Mouse (Mus musculus) cerebellum, adult 9-11 months (tissue): ENCODE measurements at regions not wholly inside any gene's neighbourhood (a gene's known extent, or its start where the extent isn't known, plus 50 kb on each side); places are given as distances from the start of the nearest gene placed in this dataset.

Experiments
- DNase-seq: peaks from one replicate; pipeline ENCODE4 v3.0.0; 2022

GRCm38 (mm10) chr5:50570701-50571100, 511.9 kb upstream of the Adgra3 start:
- no peak for DNase-seq

DNA sequence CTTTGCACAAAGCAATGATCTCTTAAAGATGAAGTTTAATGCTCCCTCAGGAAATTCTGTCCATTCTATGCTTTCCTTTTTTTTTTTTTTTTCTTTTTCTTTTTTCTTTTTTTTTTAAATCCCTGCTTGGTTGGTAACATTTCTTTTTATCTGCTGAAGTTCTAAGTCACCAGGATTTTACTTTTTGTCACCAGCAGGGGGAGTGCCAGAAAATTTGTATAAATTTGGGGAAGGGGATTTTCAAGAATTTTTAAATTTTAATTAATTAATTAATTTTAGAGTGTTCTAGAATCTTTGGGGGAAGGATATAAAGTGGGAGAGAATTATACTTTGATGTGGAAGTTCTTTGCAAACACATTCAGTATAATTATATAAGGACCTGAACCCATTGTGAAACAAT, 492.3 kb upstream of the Adgra3 start:
- no peak for DNase-seq

DNA sequence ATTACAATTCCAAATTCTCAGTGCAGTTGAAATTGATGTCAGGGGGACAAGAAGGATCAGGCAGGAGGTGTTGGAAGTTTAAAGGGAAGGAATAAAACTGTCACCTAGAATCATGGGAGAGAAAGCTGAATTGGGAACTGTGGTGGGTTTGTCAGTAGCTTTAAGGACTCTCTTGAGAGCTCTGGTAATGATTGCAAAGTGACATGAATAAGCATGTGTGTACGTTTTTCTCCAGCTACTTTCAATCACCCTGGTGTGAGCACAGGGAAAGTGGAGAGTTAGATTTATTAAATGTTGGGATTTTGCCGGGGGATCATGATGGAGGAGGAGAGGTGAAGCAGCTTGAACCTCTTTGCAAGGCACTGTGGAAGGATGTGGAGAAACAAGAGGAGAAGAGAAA, 453.7 kb upstream of the Adgra3 start:
- DNase-seq = no peak

GRCm38 (mm10) chr5:50509696-50510421, 451.1 kb upstream of the Adgra3 start:
- DNase-seq = peak; percentile 3

- DNase-seq = no peak
Observed at GRCm38 (mm10) chr5:50490223-50490622, 431.4 kb upstream of the Adgra3 start.

GRCm38 (mm10) chr5:50476985-50477384, 418.2 kb upstream of the Adgra3 start:
- DNase-seq = peak; percentile 19

DNA sequence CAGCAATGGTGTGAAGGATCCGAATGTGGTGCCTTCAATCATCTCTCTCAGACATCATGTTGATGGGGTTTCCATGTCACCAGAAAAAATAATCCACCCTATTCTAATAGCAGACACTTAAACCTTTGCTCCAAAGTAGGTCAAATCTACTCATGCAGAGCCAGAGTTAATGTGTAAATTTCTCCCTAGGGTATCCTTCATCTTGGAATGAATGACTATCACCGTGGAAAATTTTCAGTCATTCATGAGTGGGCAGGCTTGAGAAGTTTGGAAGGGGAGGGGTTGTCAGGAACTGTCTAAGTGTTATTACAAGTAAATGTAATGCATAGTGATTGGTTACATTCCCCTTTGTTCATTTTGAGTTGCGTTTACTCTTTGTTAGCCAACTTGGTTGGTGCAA, 402.7 kb upstream of the Adgra3 start:
- DNase-seq = no peak

GRCm38 (mm10) chr5:50457621-50458020, 398.8 kb upstream of the Adgra3 start:
- peak; percentile 78 for DNase-seq

DNA sequence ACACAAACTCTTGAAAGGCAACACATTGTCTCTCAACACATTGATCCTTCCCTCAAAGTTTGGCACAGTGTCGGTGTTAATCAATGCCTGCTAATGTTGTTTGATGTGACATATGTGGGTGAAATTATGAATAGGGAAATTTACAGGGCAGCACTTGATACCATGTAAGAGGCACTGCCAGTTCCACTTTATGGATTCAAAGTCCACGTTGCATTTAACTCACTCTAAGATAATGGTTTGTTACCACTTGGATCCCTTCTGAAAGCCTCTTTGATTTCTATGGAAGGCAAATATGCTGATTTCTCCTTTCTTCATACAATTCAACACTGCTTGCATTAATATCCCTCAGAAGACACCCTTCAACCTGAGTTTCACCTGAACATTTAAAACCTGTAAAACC, 395.6 kb upstream of the Adgra3 start:
- no peak for DNase-seq

- DNase-seq = no peak
Observed at GRCm38 (mm10) chr5:50406923-50407322, 348.1 kb upstream of the Adgra3 start.

GRCm38 (mm10) chr5:50406520-50406919, 347.7 kb upstream of the Adgra3 start:
- no peak for DNase-seq
